Mouse (Mus musculus): ENCODE measurements at regions not wholly inside any gene's neighbourhood (a gene's known extent, or its start where the extent isn't known, plus 50 kb on each side); places are given as distances from the start of the nearest gene placed in this dataset.

- TF ChIP-seq CTCF (IDR thresholded peaks at IDR 0.05; ENCODE audit: borderline replicate concordance, extremely low read depth, insufficient read depth, insufficient read length): no peak
- TF ChIP-seq POLR2A (IDR thresholded peaks at IDR 0.05; ENCODE audit: borderline replicate concordance, extremely low read depth, insufficient read depth, insufficient read length, poor library complexity, severe bottlenecking): no peak
These were observed 1210.2 kb upstream of the Slc10a2 start for GRCm38 (mm10) chr8:6315162-6315845.
